Mouse (Mus musculus): ENCODE measurements around the gene Olfr190. TPM values are rescaled to one million over a fixed set of nuclear protein-coding genes. Genes with fewer than 3 reads are reported as not detected.

Gene Olfr190
- polyA plus RNA-seq, 1 experiment from 2014 or later: not detected

GRCm38 (mm10) chr16:59045835-59046234, 32.0 kb downstream of the Olfr190 start:
- WGBS: 88% methylated on average over 3 of the region's 3 CpGs
- Histone ChIP-seq H3K36me3 (no peaks in the 10 kb centered on the region), H3K4me1 (no peaks in the 10 kb centered on the region), H3K27me3 (no peaks in the 10 kb centered on the region), H3K4me2 (replicated peaks) (no peak overlapping the region), H3K4me3 (no peak overlapping the region), H3K9ac (no peak overlapping the region), H3K9me3 (replicated peaks) (no peaks in the 10 kb centered on the region), H3K27ac (no peak overlapping the region)
- ATAC-seq (ENCODE audit: low FRiP score): no peak

- no peaks in the 10 kb centered on the region for H3K4me1 ChIP-seq
- H3K4me2 ChIP-seq (replicated peaks): no peak within 1 kb of the TSS
- no peak within 1 kb of the TSS for H3K4me3 ChIP-seq
- WGBS: 88% methylated on average over 7 of the region's 7 CpGs
- no peak within 1 kb of the TSS for H3K9ac ChIP-seq
- no peak for ATAC-seq (ENCODE audit: low FRiP score)
- H3K27me3 ChIP-seq: no peaks in the 10 kb centered on the region
- no peaks in the 10 kb centered on the region for H3K36me3 ChIP-seq
- H3K27ac ChIP-seq: no peak within 1 kb of the TSS
- no peaks in the 10 kb centered on the region for H3K9me3 ChIP-seq (replicated peaks)
Observed at GRCm38 (mm10) chr16:59039710-59040109, 38.1 kb downstream of the Olfr190 start, which contains the start of gene Olfr187. Gene Olfr187 (minus strand): TSS chr16:59039767.

- H3K9me3 ChIP-seq (replicated peaks): no peaks in the 10 kb centered on the region
- no peak within 1 kb of the TSS for H3K9ac ChIP-seq
- WGBS: 95% methylated on average over 4 of the region's 4 CpGs
- H3K27me3 ChIP-seq: no peaks in the 10 kb centered on the region
- no peak within 1 kb of the TSS for H3K4me3 ChIP-seq
- H3K4me1 ChIP-seq: no peaks in the 10 kb centered on the region
- no peak within 1 kb of the TSS for H3K27ac ChIP-seq
- no peaks in the 10 kb centered on the region for H3K36me3 ChIP-seq
- no peak within 1 kb of the TSS for H3K4me2 ChIP-seq (replicated peaks)
- no peak for ATAC-seq (ENCODE audit: low FRiP score)
Observed at GRCm38 (mm10) chr16:59030191-59030590, 47.6 kb downstream of the Olfr190 start, which contains the start of gene Olfr186. Gene Olfr186 (minus strand): TSS chr16:59030291.

Other genes with a start within 250 kb of the Olfr190 start
- gene Olfr177, start 203.2 kb downstream of the Olfr190 start, polyA plus RNA-seq (2016; fragmentation: Nextera tagmentation; extraction: Ambion mirVana): not detected in 2 replicates
- not detected in 2 replicates for gene Olfr178, start 185.9 kb downstream of the Olfr190 start, polyA plus RNA-seq (2016; fragmentation: Nextera tagmentation; extraction: Ambion mirVana)
- gene Olfr181, start 149.2 kb downstream of the Olfr190 start, polyA plus RNA-seq (2016; fragmentation: Nextera tagmentation; extraction: Ambion mirVana): not detected in 2 replicates
- gene Olfr180, start 148.6 kb downstream of the Olfr190 start, polyA plus RNA-seq (2016; fragmentation: Nextera tagmentation; extraction: Ambion mirVana): not detected in 2 replicates
- gene Olfr183, start 82.6 kb downstream of the Olfr190 start, polyA plus RNA-seq (2016; fragmentation: Nextera tagmentation; extraction: Ambion mirVana): not detected in 2 replicates
- not detected in 2 replicates for gene Olfr186, start 47.7 kb downstream of the Olfr190 start, polyA plus RNA-seq (2016; fragmentation: Nextera tagmentation; extraction: Ambion mirVana)
- not detected in 2 replicates for gene Olfr187, start 38.2 kb downstream of the Olfr190 start, polyA plus RNA-seq (2016; fragmentation: Nextera tagmentation; extraction: Ambion mirVana)
- gene Olfr191, start 11.8 kb upstream of the Olfr190 start, polyA plus RNA-seq (2016; fragmentation: Nextera tagmentation; extraction: Ambion mirVana): not detected in 2 replicates
- not detected in 2 replicates for gene Olfr193, start 33.9 kb upstream of the Olfr190 start, polyA plus RNA-seq (2016; fragmentation: Nextera tagmentation; extraction: Ambion mirVana)
- not detected in 2 replicates for gene Olfr194, start 43.1 kb upstream of the Olfr190 start, polyA plus RNA-seq (2016; fragmentation: Nextera tagmentation; extraction: Ambion mirVana)
- not detected in 2 replicates for gene Olfr195, start 69.0 kb upstream of the Olfr190 start, polyA plus RNA-seq (2016; fragmentation: Nextera tagmentation; extraction: Ambion mirVana)
- not detected in 2 replicates for gene Olfr196, start 92.4 kb upstream of the Olfr190 start, polyA plus RNA-seq (2016; fragmentation: Nextera tagmentation; extraction: Ambion mirVana)
- not detected in 2 replicates for gene Olfr198, start 125.5 kb upstream of the Olfr190 start, polyA plus RNA-seq (2016; fragmentation: Nextera tagmentation; extraction: Ambion mirVana)
- gene Olfr199, start 141.8 kb upstream of the Olfr190 start, polyA plus RNA-seq (2016; fragmentation: Nextera tagmentation; extraction: Ambion mirVana): not detected in 2 replicates
- not detected in 2 replicates for gene Olfr201, start 194.6 kb upstream of the Olfr190 start, polyA plus RNA-seq (2016; fragmentation: Nextera tagmentation; extraction: Ambion mirVana)
- gene Olfr202, start 208.8 kb upstream of the Olfr190 start, polyA plus RNA-seq (2016; fragmentation: Nextera tagmentation; extraction: Ambion mirVana): not detected in 2 replicates
- gene Olfr203, start 220.9 kb upstream of the Olfr190 start, polyA plus RNA-seq (2016; fragmentation: Nextera tagmentation; extraction: Ambion mirVana): not detected in 2 replicates
- gene Olfr204, start 240.2 kb upstream of the Olfr190 start, polyA plus RNA-seq (2016; fragmentation: Nextera tagmentation; extraction: Ambion mirVana): not detected in 2 replicates

Data from hindbrain, embryonic 12.5 days (tissue).